Mouse (Mus musculus): Measurements from ENCODE around the gene Hspa4l.

DNA sequence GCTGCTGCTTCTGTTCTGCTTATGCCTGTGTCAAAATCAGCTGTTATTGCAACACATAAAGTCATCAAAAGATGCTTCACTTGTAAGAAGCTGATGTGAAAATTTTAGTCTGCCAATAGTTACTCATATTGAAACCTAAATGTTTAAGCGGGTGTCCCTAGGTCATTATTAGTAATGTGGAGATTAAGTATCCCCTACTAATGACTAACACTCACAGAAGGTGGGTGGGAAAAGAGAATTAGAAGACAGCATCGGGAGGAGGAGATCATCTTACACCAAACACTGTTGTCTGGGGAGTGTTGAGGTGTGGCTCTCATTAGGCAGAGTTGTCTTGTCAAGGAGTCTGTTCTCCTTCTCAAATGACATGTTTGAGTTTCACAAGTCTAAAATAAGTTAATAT lies 62.6 kb downstream of the Hspa4l start:
- TF ChIP-seq CTCF (IDR thresholded peaks at IDR 0.05; ENCODE audit: low read depth) (no peak), EP300 (IDR thresholded peaks at IDR 0.05; ENCODE audit: low read depth) (no peak)
